Mouse (Mus musculus) left cerebral cortex, postnatal 14 days (tissue): ENCODE measurements around the gene Pop5. TPM values are rescaled to one million over a fixed set of nuclear protein-coding genes. Genes with fewer than 3 reads are reported as not detected.

Experiments
- DNase-seq, 2 experiments: peaks; one replicate each; pipeline ENCODE4 v3.0.0; 2021 to 2022; ENCODE audit warnings: low spot score in 2 of 2, mixed read lengths in 1 of 2
- intact Hi-C: fragments of 180-260 bp; cut with DNase I; formaldehyde crosslinking; loops from one replicate; pipeline ENCODE4 v1.15.1; 2025
- long read RNA-seq, 2 experiments: library from polyadenylated mRNA; stranded (forward); transcript quantifications; one replicate each; pipeline ENCODE4 v2.0.0; 2021
- total RNA-seq, 2 experiments: library from RNA; stranded (reverse); gene quantifications; 2 replicates each; pipeline ENCODE4 v1.2.3; 2021

The Pop5 gene
- total RNA-seq: 10 to 100 TPM; 59.5 to 75.8 TPM
- long read RNA-seq, experiment 1, partial matches to known transcripts: 32 of 40 reads
- long read RNA-seq, experiment 1, other reads (novel, unspliced or antisense): 6 of 40 reads
- long read RNA-seq, experiment 2, partial matches to known transcripts: 31 of 41 reads
- long read RNA-seq, experiment 2, other reads (novel, unspliced or antisense): 9 of 41 reads

GRCm38 (mm10) chr5:115235786-115236263 is at the start of gene Pop5:
TSS of gene Pop5 (plus strand) at chr5:115235836.
- intact Hi-C loops: loop anchor here (2.0 to 5.0 kb wide), 3 partner anchors 43 to 257 kb away; no protein-coding TSS in a partner anchor
- peak; percentile 93 to 95 for DNase-seq

GRCm38 (mm10) chr5:115186371-115187073 is 49.1 kb upstream of the Pop5 start:
- DNase-seq: no peak
- intact Hi-C loops: no loop called here

GRCm38 (mm10) chr5:115187188-115188131 is 48.2 kb upstream of the Pop5 start:
- DNase-seq: peak; percentile 93 to 94
- intact Hi-C loops: no loop called here

- no peak for DNase-seq
- intact Hi-C loops: no loop called here
Measured at GRCm38 (mm10) chr5:115188824-115189223, 46.8 kb upstream of the Pop5 start.

- intact Hi-C loops: no loop called here
- no peak for DNase-seq
Measured at GRCm38 (mm10) chr5:115190081-115190480, 45.6 kb upstream of the Pop5 start.

GRCm38 (mm10) chr5:115191880-115192827 is 43.5 kb upstream of the Pop5 start:
- no peak for DNase-seq
- intact Hi-C loops: loop anchor here (2.0 kb wide), 1 partner anchor 45 kb away; no protein-coding TSS in a partner anchor

GRCm38 (mm10) chr5:115192828-115193195 is 42.8 kb upstream of the Pop5 start:
- intact Hi-C loops: loop anchor here (2.0 kb wide), 1 partner anchor 44 kb away; no protein-coding TSS in a partner anchor
- DNase-seq: no peak

- intact Hi-C loops: loop anchor here (2.0 kb wide), 1 partner anchor 44 kb away; no protein-coding TSS in a partner anchor
- DNase-seq: no peak
Measured at GRCm38 (mm10) chr5:115193226-115193625, 42.4 kb upstream of the Pop5 start.

- DNase-seq: peak; percentile 64 to 72
- intact Hi-C loops: loop anchor here (2.0 kb wide), 1 partner anchor 43 kb away; no protein-coding TSS in a partner anchor
Measured at GRCm38 (mm10) chr5:115193669-115194625, 41.7 kb upstream of the Pop5 start, which contains the start of gene Cabp1. TSS of gene Cabp1 (minus strand) at chr5:115194381.

GRCm38 (mm10) chr5:115194626-115195221 is 40.9 kb upstream of the Pop5 start:
- DNase-seq: peak in 1 of 2 experiments; percentile 59
- intact Hi-C loops: no loop called here

- no peak for DNase-seq
- intact Hi-C loops: no loop called here
Measured at GRCm38 (mm10) chr5:115203735-115204561, 31.7 kb upstream of the Pop5 start.

- peak in 1 of 2 experiments; percentile 72 for DNase-seq
- intact Hi-C loops: no loop called here
Measured at GRCm38 (mm10) chr5:115204562-115205311, 30.9 kb upstream of the Pop5 start.

- intact Hi-C loops: no loop called here
- DNase-seq: no peak
Measured at GRCm38 (mm10) chr5:115207244-115207643, 28.4 kb upstream of the Pop5 start.

- DNase-seq: no peak
- intact Hi-C loops: no loop called here
Measured at GRCm38 (mm10) chr5:115207892-115208291, 27.7 kb upstream of the Pop5 start.

- DNase-seq: no peak
- intact Hi-C loops: no loop called here
Measured at GRCm38 (mm10) chr5:115208601-115209000, 27.0 kb upstream of the Pop5 start.
